Mouse (Mus musculus) CD4-positive, CD25-positive, alpha-beta regulatory T cell, adult 4 months (primary cell): ENCODE results near the gene Rptor. TPM values are rescaled to one million over a fixed set of nuclear protein-coding genes. Genes with fewer than 3 reads are reported as not detected.

Source experiments
- ATAC-seq: one replicate; pipeline ENCODE4 v1.8.0; 2017
- polyA plus RNA-seq, 2 experiments: library from polyadenylated mRNA; unstranded; fragments of 100-300 nt; shearing (Covaris generic); gene quantifications; one replicate each; pipeline ENCODE4 v1.2.1; 2017

Rptor gene
- polyA plus RNA-seq, 2 experiments from 2014 or later, result 8.7 to 12.2 TPM

DNA sequence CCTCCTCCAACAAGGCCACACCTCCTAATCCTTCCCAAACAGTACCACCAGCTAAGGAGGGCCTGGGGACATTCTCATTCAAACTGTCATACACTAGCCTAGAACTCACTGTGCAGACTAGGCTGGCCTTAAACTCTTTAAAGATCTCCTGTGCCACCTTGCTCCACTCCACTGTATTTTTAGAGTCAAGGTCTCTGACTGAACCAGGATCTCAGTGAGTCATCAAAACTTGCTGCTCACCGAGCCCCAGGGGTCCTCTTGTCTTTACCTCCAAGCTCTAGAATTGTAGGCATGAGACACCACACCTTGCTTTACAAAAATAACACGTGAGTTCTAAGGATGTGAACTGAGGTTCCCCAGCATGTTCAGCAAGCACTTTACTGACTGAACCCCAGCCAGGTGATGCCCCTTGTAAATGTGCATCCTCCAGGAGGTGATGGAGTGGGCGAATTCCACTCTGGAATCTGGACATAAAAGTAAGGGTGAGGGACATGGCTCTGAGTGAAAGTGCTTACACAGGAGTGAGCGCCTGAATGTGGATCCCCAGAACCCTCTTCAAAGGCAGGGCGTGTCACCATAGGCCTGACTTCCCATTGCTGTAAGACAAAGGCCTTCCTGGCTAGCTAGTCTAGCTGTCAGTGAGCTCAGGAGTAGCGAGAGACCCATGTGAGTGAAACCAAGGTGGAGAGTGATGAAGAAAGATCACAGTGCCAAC lies 89.6 kb downstream of the Rptor start:
- ATAC-seq, result no peak

DNA sequence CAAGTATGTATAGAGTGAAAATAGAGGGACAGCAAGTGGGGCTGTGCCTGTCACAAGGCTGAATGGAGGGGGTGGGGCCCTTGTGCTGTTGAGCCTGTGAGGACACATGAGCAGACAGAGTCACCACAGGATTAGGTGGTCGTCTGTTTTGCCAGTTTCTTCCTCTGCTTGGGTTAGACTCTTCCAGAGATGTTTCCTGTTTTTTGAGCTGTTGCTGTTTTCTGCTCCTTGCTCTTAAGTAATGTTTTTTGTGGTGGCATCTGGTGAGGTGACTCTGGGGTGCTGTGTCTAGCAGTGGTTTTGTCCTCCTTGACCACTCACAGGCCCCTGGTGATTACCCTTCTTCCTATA lies 90.2 kb downstream of the Rptor start:
- ATAC-seq, result no peak

DNA sequence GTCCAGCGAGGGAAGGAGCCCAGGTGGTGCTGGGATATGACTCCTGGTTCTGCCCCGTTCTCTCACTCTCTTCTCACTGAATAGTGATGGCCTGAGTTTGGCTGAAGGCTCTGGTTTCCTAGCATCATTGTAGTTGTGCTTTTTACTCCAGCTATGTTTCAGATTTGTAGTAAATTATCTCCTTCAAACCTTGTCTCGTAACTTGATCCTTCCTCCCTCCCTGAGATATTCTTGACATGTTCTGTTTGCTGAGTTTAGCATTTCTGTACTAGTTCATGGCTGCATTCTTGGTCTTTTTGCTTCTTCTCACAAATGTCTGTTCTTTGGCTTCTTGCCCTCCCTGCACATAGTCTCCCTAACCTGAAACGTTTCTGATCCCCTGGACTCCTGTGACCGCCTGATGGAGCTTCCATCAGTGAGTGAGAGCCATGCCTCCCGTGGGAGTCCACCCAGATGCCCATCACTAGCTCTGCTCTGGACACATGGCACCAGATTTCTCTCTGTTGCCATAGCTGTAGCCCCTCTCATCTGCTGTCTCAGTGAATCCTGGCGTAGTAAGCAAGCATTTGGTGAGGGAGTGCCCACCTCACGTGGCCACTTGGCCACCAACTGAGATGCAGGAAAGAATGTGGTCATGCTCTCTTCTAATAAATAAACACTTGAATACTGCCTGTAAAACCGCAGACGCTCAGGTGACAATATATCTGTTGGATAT lies 91.6 kb downstream of the Rptor start:
- no peak for ATAC-seq

DNA sequence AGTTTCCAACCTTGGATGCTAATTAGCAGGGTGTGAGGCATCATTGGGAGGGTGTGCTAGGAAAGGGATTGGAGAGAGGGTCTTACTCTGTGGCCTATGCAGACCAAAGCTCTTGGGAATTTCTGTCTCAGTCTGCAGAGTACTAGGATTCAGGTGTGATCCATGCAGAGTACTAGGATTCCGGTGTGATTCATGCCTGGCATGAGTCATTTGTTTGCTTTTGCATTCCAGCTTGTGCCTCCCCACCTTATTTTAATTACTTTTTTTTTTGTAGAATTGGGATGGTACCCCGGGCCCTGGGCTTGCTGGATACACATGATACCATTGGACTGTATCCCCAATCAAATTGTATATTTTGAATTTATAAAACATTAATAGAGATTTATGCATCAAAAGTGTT lies 93.7 kb downstream of the Rptor start:
- no peak for ATAC-seq

DNA sequence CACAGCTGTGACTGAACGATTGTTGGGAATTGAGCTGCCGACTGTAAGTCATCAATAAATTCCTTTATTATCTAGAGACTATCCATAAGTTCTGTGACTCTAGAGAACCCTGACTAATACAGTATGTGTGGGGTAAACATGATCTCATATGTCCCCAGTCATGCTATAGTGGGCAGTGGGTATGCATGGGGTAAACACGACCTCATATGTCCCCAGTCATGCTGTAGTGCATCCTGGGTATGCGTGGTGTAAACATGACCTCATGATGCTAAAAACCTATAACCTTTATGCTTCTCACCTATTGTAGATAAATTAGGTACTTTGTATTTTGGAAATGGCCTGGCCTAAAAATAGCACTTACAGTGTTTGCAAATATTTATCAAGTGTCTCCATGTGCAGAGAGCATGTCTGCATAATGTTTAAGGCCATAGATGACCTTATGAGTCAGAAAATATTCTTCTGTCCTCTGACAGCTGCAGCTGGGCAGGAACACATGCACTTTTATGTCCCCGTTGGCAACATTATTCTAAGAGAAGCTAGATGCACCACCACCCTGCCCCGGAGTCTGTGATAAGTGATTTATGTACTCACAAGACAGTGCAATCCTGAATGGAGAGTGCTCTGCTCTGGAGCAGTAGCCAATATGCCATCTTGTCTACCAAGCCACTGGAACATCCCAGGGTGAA lies 102.8 kb downstream of the Rptor start:
- ATAC-seq, result no peak

DNA sequence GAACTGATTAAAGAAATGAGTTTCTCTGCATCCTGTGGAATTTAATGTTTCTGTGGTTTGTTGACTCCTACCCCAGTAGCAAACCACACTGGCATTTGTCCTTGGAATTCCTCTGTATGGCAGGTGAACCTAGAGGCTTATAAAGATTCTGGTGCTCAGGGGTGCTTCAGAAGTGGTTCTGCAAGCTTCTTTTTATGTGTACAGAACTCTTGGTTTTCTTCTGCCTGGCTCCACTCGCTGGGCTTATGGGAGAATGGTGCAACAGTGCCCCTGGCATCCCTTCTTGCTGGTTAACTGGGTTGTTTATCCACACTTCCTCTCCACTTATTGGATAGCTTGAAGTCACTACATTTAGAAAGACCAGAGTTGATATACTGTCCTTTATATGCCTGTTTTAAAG lies 104.6 kb downstream of the Rptor start:
- no peak for ATAC-seq

DNA sequence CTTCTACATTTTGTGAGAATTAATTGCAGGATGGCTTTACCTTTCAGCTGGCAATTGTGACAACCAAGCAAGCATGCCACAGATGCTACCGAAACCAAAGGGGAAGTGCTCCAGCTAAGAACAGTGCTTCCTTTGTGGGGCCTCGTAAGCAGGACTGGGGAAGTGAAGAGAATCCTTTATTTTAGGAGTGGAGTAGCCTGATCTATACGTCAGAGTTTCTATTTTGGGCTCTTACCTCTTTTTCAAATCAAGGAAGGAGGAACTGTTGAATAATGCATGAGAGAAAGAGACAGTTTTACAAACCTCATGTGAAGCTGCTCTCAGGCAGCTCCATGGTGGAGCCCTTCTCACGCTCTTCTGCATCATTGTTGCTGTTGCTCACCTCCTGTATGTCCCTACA lies 106.5 kb downstream of the Rptor start:
- ATAC-seq, result no peak

DNA sequence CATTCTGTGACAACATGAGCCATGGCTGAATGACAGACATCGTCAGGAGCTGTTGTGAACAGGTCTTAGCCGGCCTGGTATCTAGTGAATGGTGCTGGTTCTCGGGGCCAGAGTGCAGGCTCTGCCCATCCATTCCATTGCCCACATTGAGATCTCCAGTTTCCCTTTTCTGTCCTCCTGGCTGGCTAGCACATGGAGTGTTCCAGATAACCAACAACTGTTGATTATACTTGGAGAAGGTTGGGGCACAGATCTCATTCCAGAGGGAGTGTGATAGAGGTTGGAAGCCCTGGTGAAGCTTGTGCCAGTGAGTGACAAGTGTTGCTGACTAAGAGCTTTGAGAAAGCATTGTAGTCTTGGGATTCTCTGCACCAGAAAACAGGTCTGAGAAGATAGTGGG lies 107.6 kb downstream of the Rptor start:
- ATAC-seq, result no peak

DNA sequence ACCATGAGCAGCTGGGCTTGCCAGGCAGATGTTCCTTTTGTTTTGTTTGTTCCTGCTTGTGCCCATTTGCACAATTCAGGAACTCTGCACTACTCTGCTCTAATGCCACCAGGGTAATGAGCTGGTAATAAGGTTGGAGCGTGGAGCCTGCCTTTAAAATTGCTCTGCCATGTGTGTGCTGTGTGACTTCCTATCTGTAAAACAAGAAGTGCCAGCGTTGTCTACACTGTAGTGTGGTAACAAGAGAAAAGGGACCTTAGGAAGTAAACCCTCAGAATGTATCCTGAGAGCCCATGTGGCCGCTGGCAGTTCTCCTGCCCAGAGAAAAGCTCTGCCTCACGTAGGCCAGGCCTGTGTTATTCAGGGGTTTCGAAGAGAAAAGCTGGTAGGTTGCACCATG lies 108.1 kb downstream of the Rptor start:
- no peak for ATAC-seq

DNA sequence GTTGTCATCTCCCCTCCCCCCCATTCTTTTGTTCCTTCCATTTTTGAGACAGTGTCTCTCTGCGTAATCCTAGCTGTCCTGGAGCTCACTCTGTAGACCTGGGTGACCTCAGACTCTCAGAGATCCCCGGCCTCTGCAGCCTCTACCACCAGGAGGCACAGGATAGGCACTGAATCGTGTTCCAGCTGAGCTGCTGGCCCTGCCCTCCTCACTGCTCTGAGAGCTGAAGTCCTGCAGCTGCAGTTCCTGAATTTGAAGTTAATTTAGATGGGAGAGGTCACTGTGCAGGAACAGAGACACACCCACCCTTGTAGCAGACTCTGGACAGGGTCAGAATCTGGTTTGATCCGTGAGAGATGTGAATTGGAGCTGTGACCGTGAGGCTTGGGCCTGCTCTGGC lies 112.7 kb downstream of the Rptor start:
- no peak for ATAC-seq

DNA sequence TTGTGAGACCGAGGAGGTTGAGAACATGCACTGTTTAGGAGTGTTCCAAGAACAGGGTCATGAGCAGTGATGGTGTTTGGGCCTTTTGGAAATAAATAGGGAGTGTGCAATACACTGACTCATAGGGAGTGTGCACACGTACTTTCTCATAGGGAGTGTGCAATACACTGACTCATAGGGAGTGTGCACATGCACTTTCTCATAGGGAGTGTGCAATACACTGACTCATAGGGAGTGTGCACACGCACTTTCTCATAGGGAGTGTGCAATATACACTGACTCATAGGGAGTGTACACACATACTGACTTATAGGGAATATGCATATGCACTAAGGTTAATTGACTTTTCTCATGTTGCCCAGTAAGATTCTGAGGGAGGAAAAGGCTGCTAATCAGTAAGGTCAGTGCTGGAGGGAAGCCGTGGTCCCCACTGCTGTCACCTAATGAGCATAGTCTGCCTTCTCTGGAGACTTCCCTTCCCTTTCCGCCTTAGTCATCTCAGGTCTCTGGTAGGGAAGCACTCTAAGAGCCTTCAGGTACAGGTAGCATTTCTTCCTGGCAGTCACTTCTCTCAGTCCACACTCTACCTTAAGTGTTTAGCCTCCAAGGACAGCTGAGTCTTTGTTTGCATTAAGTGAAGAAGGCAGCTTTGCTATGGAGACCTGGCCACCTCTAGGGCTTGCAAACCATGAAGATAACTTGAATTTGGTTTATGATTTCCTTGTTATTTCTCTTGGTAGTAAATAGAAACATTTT lies 113.3 kb downstream of the Rptor start:
- ATAC-seq, result no peak

DNA sequence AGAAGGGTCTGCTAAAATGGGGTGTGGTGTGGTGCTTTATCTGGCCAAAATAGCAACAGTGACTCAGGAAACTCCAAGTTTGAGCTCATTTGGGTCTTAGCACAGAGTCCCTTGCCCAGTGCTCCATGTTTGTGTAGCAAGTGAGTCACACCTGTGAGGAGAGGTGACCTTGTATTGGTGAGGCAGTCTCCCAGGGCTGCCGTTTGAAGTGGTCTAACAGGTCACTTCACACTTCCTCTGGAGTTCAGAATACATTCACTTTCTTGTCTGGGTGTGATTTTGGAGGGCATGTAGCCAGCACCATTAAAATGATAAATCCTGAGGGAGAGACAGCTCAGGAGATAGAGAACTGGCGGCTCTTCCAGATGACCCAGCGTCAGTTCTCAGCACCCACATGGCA lies 115.4 kb downstream of the Rptor start:
- ATAC-seq, result no peak

DNA sequence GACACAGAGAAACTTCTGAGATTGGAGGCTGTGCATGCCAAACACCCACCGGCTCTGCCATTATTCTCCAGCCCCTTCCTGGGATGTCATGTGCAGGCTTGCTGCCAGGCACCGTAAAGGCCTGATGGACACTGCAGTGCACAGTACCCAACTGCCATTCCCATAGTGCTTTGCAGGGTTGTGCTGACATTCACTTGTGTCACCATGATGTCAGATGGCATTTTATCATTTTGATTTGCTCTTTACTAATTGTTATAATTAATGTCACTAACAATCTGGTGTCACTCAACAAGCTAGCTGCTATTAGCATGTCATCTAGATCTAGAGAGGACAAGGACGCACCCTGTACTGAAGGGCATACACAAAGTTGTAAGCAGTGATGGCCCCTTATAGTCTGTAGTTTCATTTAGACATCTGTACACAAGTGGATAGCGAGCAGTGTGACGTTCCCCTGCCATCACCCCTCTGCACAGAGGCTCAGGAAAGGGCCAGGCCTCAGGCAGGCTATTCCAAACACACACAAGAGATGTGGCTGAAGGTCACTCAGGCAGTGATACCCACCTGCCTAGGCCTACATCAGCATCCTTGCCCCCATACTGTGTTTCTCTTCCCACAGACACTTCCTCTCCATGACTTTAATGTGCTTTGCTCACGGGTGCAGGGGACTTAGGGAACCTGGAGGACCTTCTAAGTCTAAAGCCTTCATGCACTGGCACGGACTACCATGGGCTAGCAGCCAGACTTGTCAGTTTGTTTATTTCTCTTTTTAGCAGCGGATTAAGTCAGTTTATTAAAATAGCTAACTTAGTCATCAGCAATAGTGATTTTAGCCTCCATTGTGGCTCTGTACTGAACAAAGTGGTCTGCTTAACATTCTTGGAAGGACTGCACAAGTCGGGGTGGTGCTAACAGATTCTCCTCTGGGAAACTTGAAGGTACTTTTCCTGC lies 117.7 kb downstream of the Rptor start:
- no peak for ATAC-seq

DNA sequence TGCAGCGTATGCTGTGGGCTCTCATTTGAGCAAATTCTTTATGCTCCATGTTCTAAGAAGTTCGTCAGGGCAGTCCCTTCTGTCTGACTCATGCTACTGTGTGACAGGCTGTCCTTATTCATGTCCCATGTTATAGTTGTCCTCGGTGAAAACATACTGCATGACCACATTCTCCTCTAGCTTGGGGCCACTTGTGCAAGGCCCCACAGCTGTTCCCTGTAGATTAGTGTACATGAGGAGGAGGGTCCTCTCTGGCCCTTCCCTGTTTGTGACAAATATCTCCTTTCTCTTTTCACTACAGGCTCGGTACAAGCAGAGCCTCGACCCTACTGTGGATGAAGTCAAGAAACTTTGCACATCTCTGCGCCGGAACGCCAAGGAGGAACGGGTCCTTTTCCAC lies 122.0 kb downstream of the Rptor start:
- no peak for ATAC-seq

DNA sequence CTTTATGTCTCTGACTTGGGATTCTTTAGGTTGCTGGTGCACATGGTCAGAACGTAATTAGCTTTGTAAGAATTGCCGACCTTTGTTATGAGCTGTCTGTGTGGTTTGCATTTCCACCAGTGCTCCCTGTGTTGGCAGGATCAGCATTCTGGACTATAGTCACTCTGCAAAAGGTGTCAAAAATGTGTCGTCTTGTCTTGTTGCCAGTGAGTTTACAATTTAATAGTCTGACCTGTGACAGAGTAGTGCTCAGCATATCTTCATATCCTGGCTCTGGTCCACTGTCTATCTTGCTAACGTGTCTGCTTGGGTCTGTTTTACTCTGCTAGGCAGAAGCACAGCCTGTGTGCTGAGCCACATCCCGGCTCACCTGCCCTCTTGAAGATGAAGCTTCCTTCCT lies 128.7 kb downstream of the Rptor start:
- no peak for ATAC-seq

DNA sequence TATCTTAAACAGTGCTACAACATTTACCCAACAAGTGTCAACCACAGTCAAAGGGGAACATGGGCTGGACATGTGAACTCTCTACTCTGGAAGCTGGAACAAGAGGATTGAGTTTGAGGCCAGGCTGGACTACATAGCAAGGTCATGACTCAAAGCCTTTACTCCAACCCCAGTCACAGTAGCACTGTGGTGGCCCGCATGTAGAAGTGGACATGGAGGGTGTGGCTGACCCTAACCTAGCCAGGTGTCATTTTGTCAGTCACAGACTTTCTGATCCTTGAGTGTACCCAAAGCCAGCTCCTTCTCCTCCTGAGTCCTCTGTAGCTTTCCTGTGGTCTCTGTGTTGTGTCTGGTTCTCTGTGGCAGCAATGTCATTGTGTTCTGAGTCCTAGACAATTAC lies 129.7 kb downstream of the Rptor start:
- ATAC-seq, result no peak

DNA sequence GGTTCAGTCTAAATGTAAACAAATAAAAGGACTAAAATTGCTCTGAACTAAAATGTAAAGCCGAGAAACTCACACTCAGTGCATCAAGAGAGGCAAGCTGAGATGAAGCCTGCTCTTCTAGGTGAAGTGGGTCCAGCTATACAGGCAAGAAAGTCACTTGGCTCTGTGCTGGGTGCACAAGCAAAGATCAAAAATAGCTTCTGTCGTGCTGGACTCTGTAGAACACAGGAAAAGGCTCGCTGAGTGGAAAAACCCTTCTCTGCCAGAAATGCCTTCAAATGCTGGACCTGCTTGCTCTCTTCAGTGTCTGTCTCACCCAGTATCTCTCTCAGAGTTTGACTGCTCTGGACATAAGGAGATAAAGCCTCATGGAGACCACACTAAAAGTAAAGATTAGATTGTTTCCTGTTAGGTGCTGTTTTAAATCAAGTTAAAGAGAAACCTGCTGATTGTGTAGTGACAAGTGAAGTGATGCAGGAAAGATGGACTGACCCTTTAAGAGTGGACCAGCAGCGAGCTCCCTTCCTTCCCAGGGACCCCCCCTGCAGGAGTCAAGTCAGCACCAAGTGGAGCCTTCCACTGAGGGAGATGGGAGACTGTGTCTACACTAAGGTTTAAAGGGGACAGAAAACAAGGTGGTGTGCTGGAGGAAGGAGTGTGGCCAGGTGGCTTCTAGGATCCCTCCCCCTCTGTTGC lies 130.4 kb downstream of the Rptor start:
- no peak for ATAC-seq

DNA sequence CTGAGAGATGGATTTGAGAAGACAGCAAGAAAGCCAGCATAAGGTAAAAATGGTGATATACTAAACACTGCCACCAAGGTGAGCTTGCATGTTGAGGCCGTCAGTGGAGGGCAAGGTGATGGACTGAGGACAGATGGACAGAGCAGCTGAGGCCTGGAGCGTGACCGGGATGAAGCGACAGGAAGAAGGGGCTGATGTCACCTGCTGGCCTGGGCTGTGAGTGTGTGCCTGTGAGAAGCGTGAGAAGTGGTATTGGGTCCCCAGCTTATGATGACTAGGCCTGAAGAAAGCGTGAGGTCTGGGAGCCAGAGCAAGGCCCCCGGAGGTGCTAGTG lies 130.9 kb downstream of the Rptor start:
- ATAC-seq, result no peak

DNA sequence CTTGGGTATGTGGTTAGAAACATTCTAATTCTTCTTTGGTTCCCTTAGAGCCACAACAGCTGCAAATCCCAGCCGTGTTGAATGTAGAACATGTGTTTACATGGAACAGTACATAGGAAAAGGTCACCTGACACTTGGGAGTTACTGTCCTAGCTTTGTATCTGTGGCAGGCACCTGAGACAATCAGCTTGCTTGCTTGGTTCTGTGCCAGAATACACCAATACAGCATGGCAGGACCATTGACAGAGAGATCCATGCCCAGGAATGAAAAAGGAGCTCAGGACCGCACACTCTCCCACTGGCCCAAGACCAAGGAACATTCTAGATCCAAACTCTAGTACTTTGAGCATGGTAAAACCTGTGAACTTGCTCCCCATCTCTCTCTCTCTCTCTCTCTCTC lies 132.4 kb downstream of the Rptor start:
- ATAC-seq, result no peak

DNA sequence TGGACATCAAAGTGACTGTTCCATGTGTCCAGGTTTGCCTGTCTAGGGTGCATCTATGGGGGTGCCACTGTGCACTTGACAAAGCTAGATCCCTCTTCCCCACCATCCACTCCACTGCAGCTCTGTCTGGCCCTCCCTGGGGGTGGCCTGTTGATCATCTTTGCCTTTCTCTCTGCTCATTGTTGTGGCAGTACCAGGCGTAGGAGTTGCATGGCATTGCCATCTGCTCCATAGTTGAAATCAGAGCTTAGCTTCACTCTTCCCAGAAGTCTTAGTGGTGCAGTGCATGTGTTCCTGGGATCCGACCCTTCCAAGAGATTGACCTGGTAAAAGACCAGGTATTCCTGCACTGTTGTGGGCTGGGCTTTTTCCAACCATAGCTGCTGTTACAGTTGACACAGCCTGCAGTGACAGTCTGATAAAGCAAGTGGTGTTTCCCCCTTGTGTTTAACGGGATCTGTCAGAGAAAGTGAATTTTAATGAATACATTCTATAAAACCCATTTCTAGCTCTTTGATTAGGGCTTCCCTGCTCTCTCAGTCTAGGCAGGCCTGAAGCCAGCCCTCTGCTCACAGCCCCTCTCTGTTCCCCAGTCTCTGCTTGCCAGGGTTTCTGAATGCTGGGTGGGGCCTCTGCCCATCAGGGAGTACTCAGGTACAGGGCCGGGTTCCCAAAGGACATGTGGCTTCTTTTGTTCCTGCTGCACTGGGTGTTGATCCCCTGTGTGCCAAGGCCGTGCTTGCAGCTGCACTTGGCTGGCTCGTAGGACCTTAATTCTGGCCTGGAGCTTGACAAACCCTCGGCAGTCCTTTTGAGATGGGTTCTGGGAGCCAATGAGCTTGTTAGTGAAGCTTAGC lies 136.5 kb downstream of the Rptor start:
- no peak for ATAC-seq

DNA sequence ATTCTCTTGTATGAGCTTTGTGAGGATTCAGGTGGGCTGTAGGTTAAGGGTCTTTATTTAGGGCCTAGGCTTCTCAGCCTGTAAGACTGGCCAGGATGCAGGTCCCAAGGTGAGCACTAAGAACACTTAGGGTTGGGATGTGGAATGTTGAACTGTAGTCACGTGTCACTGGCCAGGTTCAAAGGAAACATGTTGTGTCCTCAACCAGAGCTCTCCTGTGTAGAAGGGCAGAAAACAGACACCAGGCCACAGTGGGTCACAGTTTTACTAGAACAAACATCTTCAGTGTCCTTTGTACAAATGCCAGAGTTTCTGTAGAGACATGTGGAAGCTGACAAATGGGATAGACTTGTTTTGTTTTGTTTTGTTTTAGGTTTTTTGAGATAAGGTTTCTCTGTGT lies 138.7 kb downstream of the Rptor start:
- ATAC-seq, result no peak
